Mouse (Mus musculus): ENCODE data around the gene Tmem207. TPM values are rescaled to one million over a fixed set of nuclear protein-coding genes. Genes with fewer than 3 reads are reported as not detected.

Gene Tmem207
- polyA plus RNA-seq, 1 experiment, result not detected

- Histone ChIP-seq H3K27ac (ENCODE audit: insufficient read depth, low read length) (no peak overlapping the region), H3K27me3 (ENCODE audit: control insufficient read depth, insufficient read depth, low read length, poor library complexity, severe bottlenecking) (no peaks in the 10 kb centered on the region), H3K4me1 (ENCODE audit: control insufficient read depth, insufficient read depth, low read length) (no peaks in the 10 kb centered on the region), H3K4me3 (ENCODE audit: low read depth, low read length) (no peak overlapping the region), H3K9me3 (replicated peaks; ENCODE audit: control insufficient read depth, insufficient read depth, low read length, poor library complexity, severe bottlenecking) (no peaks in the 10 kb centered on the region), H3K9ac (ENCODE audit: low read depth, poor library complexity, severe bottlenecking) (no peak overlapping the region), H3K36me3 (ENCODE audit: control insufficient read depth, insufficient read depth, low read length, poor library complexity, severe bottlenecking) (no peaks in the 10 kb centered on the region)
- no peak for TF ChIP-seq EP300 (IDR thresholded peaks at IDR 0.05; ENCODE audit: insufficient read depth, low read depth, low read length)
- TF ChIP-seq CTCF (IDR thresholded peaks at IDR 0.05; ENCODE audit: low read depth, low read length), result no peak
- TF ChIP-seq POLR2A (IDR thresholded peaks at IDR 0.05; ENCODE audit: insufficient read depth, low read length), result no peak
Observed at GRCm38 (mm10) chr16:26558797-26559196, 32.2 kb upstream of the Tmem207 start.

DNA sequence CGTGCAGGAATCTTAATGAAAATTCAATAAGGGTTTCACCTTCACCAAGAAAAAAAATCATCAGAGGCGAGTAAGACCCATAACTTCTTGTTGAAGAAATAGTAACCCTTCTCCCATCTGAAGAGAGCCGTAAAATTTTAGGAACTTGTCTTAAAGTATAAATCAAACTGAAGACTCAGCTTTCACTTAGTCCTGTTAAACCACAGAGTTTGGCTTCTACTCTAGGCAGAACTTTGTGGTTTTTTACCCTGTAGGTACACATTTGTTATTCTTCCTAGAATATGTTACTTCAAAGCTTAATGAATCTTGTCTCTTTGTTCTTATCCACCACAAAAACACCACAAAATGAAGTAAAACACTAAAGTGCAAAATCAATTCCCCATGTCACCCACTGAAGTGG lies 25.7 kb upstream of the Tmem207 start:
- no peaks in the 10 kb centered on the region for H3K9me3 ChIP-seq (replicated peaks; ENCODE audit: control insufficient read depth, insufficient read depth, low read length, poor library complexity, severe bottlenecking)
- no peaks in the 10 kb centered on the region; the same call in 1 of the 2 replicates for H3K27me3 ChIP-seq (ENCODE audit: control insufficient read depth, insufficient read depth, low read length, poor library complexity, severe bottlenecking)
- no peak overlapping the region for H3K9ac ChIP-seq (ENCODE audit: low read depth, poor library complexity, severe bottlenecking)
- H3K4me3 ChIP-seq (ENCODE audit: low read depth, low read length), result no peak overlapping the region
- no peaks in the 10 kb centered on the region for H3K36me3 ChIP-seq (ENCODE audit: control insufficient read depth, insufficient read depth, low read length, poor library complexity, severe bottlenecking)
- no peak overlapping the region for H3K27ac ChIP-seq (ENCODE audit: insufficient read depth, low read length)
- TF ChIP-seq EP300 (IDR thresholded peaks at IDR 0.05; ENCODE audit: insufficient read depth, low read depth, low read length) (no peak), POLR2A (IDR thresholded peaks at IDR 0.05; ENCODE audit: insufficient read depth, low read length) (no peak), CTCF (IDR thresholded peaks at IDR 0.05; ENCODE audit: low read depth, low read length) (no peak)
- no peaks in the 10 kb centered on the region for H3K4me1 ChIP-seq (ENCODE audit: control insufficient read depth, insufficient read depth, low read length)

DNA sequence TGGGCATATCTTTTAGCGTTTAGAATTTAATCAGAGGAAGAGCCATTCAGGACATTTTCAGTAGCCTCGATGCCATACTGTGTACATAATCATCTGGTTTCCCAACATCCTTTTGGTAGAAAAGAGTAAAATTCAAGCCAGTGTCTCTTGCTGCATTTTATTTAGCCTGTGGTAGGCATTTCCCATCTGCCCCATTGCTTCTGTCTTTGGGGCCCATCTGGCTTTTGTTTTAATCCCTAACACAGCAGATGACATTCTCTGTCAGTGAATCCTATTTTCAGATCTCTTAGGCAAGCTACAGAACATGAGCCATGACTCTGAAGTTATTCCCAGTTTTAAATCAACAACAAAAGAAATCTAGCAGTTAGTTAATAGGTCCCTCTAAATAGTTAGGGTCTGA lies 22.7 kb upstream of the Tmem207 start:
- Histone ChIP-seq H3K27me3 (ENCODE audit: control insufficient read depth, insufficient read depth, low read length, poor library complexity, severe bottlenecking) (no peaks in the 10 kb centered on the region; the same call in 1 of the 2 replicates), H3K4me1 (ENCODE audit: control insufficient read depth, insufficient read depth, low read length) (no peaks in the 10 kb centered on the region), H3K36me3 (ENCODE audit: control insufficient read depth, insufficient read depth, low read length, poor library complexity, severe bottlenecking) (no peaks in the 10 kb centered on the region), H3K4me3 (ENCODE audit: low read depth, low read length) (no peak overlapping the region), H3K9me3 (replicated peaks; ENCODE audit: control insufficient read depth, insufficient read depth, low read length, poor library complexity, severe bottlenecking) (no peaks in the 10 kb centered on the region), H3K9ac (ENCODE audit: low read depth, poor library complexity, severe bottlenecking) (no peak overlapping the region), H3K27ac (ENCODE audit: insufficient read depth, low read length) (no peak overlapping the region)
- TF ChIP-seq CTCF (IDR thresholded peaks at IDR 0.05; ENCODE audit: low read depth, low read length) (no peak), EP300 (IDR thresholded peaks at IDR 0.05; ENCODE audit: insufficient read depth, low read depth, low read length) (no peak), POLR2A (IDR thresholded peaks at IDR 0.05; ENCODE audit: insufficient read depth, low read length) (no peak)

DNA sequence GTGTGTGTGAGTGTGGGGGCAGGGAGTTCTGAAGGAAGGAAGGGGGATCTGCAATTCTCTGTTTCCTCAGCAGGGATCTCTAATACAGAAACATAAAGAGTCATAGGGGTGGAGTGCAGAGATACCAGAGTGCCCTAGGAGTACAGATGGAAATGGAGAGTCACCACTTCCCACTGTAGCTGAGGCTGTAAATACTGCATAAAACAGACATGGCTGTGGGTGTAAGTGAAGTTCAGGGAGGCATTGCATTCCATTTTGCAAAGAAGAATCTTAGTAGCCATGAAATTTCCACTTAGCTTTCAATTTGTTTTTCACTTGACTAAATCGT lies 20.3 kb upstream of the Tmem207 start:
- H3K9me3 ChIP-seq (replicated peaks; ENCODE audit: control insufficient read depth, insufficient read depth, low read length, poor library complexity, severe bottlenecking), result no peaks in the 10 kb centered on the region
- no peaks in the 10 kb centered on the region; the same call in 1 of the 2 replicates for H3K27me3 ChIP-seq (ENCODE audit: control insufficient read depth, insufficient read depth, low read length, poor library complexity, severe bottlenecking)
- no peaks in the 10 kb centered on the region for H3K4me1 ChIP-seq (ENCODE audit: control insufficient read depth, insufficient read depth, low read length)
- no peak overlapping the region for H3K27ac ChIP-seq (ENCODE audit: insufficient read depth, low read length)
- no peak overlapping the region for H3K4me3 ChIP-seq (ENCODE audit: low read depth, low read length)
- TF ChIP-seq EP300 (IDR thresholded peaks at IDR 0.05; ENCODE audit: insufficient read depth, low read depth, low read length), result no peak
- TF ChIP-seq POLR2A (IDR thresholded peaks at IDR 0.05; ENCODE audit: insufficient read depth, low read length), result no peak
- TF ChIP-seq CTCF (IDR thresholded peaks at IDR 0.05; ENCODE audit: low read depth, low read length), result no peak
- H3K9ac ChIP-seq (ENCODE audit: low read depth, poor library complexity, severe bottlenecking), result no peak overlapping the region
- H3K36me3 ChIP-seq (ENCODE audit: control insufficient read depth, insufficient read depth, low read length, poor library complexity, severe bottlenecking), result no peaks in the 10 kb centered on the region

DNA sequence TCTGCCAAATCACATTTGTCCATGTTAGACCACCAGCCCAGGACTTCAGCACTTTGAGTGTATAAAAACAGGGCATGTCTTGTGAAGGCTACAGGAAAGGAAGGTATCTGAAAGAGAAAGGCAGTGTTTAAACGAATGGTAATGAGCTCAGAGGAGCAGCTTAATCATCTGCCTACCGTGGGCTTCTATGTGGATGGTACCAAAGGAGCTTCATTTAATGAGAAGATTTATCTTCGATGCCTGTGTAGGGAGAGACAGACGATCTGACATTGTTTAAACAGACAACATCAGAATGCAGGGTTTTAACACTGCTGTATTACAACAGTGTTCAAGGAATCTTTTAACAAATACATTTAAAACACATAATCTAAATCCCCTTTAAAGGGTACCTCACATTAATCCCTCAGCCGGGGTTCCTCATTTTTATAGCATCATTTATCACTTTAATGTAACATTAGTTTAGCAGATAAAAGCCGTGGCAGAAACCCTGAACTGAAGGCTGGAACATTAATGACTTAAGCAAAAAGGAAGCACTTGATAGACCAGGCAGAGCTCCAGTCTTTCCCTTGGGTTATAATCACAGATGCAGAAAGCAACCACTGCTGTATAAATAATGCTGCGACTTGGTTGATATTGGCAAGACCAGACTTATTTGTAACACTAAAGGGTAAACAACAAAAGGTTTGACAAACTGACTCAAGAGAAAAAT lies 19.8 kb upstream of the Tmem207 start:
- Histone ChIP-seq H3K4me3 (ENCODE audit: low read depth, low read length) (no peak overlapping the region), H3K27ac (ENCODE audit: insufficient read depth, low read length) (no peak overlapping the region), H3K36me3 (ENCODE audit: control insufficient read depth, insufficient read depth, low read length, poor library complexity, severe bottlenecking) (no peaks in the 10 kb centered on the region), H3K9ac (ENCODE audit: low read depth, poor library complexity, severe bottlenecking) (no peak overlapping the region), H3K9me3 (replicated peaks; ENCODE audit: control insufficient read depth, insufficient read depth, low read length, poor library complexity, severe bottlenecking) (no peaks in the 10 kb centered on the region), H3K4me1 (ENCODE audit: control insufficient read depth, insufficient read depth, low read length) (no peaks in the 10 kb centered on the region), H3K27me3 (ENCODE audit: control insufficient read depth, insufficient read depth, low read length, poor library complexity, severe bottlenecking) (no peaks in the 10 kb centered on the region; the same call in 1 of the 2 replicates)
- TF ChIP-seq EP300 (IDR thresholded peaks at IDR 0.05; ENCODE audit: insufficient read depth, low read depth, low read length) (no peak), POLR2A (IDR thresholded peaks at IDR 0.05; ENCODE audit: insufficient read depth, low read length) (no peak), CTCF (IDR thresholded peaks at IDR 0.05; ENCODE audit: low read depth, low read length) (no peak)

GRCm38 (mm10) chr16:26532287-26532686 lies 5.7 kb upstream of the Tmem207 start:
- H3K9me3 ChIP-seq (replicated peaks; ENCODE audit: control insufficient read depth, insufficient read depth, low read length, poor library complexity, severe bottlenecking), result no peaks in the 10 kb centered on the region
- no peak overlapping the region for H3K4me3 ChIP-seq (ENCODE audit: low read depth, low read length)
- H3K9ac ChIP-seq (ENCODE audit: low read depth, poor library complexity, severe bottlenecking), result no peak overlapping the region
- no peaks in the 10 kb centered on the region for H3K4me1 ChIP-seq (ENCODE audit: control insufficient read depth, insufficient read depth, low read length)
- no peaks in the 10 kb centered on the region for H3K36me3 ChIP-seq (ENCODE audit: control insufficient read depth, insufficient read depth, low read length, poor library complexity, severe bottlenecking)
- H3K27ac ChIP-seq (ENCODE audit: insufficient read depth, low read length), result no peak overlapping the region
- no peak for TF ChIP-seq EP300 (IDR thresholded peaks at IDR 0.05; ENCODE audit: insufficient read depth, low read depth, low read length)
- no peak for TF ChIP-seq POLR2A (IDR thresholded peaks at IDR 0.05; ENCODE audit: insufficient read depth, low read length)
- TF ChIP-seq CTCF (IDR thresholded peaks at IDR 0.05; ENCODE audit: low read depth, low read length), result no peak
- H3K27me3 ChIP-seq (ENCODE audit: control insufficient read depth, insufficient read depth, low read length, poor library complexity, severe bottlenecking), result no peaks in the 10 kb centered on the region

All from ES-Bruce4 (cell line).